Mouse (Mus musculus) left cerebral cortex, postnatal 4 days (tissue): ENCODE data around the gene Slc35f5. TPM values are rescaled to one million over a fixed set of nuclear protein-coding genes. Genes with fewer than 3 reads are reported as not detected.

Source experiments
- DNase-seq: peaks from one replicate; pipeline ENCODE4 v3.0.0-alpha.2; 2022
- intact Hi-C: fragments of 180-260 bp; cut with DNase I; formaldehyde crosslinking; loops from one replicate; pipeline ENCODE4 v1.15.1; 2025
- total RNA-seq, 2 experiments: library from RNA; stranded (reverse); gene quantifications; 2 replicates each; pipeline ENCODE4 v1.2.3; 2021

Slc35f5 gene
- total RNA-seq, 2 experiments from 2014 or later: 32.5 to 39.2 TPM

DNA sequence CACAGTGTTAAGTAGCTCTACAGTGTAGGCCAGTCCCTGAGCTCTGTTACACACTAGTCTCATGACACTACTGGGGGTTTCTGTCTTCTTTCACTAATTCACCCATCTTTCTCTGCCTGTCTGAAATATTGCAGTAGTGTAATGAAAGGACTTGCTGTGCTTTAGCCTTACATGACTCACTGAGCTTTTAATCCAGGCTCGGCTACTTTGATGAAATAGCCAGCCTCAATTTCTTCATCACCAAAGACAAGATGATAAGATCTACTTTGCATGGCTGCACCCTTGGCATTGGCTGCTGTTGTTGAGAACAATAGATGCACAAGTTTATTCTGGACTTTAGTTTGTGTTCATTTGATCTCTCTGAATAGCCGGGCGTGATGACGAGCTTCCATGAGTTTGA lies 7.7 kb downstream of the Slc35f5 start:
- no peak for DNase-seq

DNA sequence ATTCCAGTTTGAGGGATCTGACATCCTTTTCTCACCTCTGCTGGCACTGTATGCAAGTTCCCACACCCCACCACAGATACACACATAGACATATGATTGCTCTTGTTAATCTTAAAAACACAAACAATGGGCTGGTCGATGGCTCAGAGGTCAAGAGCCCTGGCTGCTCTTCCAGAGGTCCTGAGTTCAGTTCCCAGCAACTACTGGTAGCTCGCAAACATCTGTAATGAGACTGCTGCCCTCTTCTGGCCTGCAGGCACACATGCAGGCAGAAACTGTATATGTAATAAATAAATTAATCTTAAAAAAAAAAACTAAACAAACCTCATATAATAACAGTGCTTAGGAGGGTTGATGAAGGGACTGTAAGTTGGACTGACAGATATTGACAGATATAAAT lies 13.8 kb downstream of the Slc35f5 start:
- DNase-seq: no peak
- intact Hi-C loops: no loop called here

More for the DNA sequence above, 7.7 kb downstream of the Slc35f5 start:
- intact Hi-C loops: no loop called here

DNA sequence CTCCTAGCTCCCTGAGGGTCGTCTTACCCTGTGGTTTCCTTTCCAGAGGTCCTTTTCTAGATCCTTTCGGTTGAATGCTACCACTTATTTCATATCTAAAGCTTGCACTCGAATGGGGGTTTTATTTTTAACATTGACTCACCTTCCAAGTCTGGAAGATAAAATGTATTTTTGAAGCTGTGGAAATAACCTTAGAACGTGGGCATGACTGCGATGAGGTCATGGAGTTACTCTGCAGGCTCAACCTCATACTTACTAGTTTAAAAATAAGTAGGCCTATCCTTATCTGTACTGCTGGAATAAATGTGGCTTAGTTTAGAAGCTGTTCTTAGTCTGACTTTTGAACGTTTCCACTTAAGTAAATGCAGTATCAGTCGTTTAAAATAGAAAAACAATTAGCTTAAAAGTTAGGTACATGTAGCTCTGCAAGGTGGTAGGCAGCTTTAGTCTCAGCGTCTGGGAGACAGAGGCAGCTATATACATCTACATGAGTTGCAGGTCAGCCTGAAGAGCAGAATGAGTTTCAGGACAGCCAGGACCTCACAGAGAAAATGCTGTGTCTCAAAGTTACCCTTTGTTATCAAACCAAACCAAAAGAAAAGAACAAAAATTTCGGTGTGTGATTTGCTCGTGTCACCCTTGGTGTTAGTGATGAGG lies 15.2 kb downstream of the Slc35f5 start:
- DNase-seq: no peak
- intact Hi-C loops: loop anchor here (5.0 kb wide), 1 partner anchor 173 kb away; no protein-coding TSS in a partner anchor

DNA sequence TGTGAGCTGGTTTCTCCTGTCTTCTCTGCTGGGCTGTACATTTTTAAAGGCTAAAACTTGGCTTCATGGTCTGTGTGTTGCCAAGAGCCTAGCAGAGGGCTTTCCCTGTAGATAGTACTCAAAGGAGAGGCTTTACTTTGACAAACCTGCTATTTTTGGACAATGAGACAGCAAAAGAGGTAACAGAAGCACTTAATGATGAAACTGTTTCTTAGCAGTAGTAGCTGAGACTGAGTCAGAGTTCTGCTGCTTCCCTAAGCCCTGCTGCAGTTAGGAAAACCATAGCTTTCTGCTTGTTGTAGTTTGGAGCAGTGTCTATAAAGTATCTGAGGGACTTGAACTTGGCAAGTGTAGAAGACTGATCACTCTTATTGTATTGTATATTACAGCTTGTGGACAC lies 16.6 kb downstream of the Slc35f5 start:
- no peak for DNase-seq
- intact Hi-C loops: loop anchor here (5.0 kb wide), 1 partner anchor 175 kb away; no protein-coding TSS in a partner anchor

DNA sequence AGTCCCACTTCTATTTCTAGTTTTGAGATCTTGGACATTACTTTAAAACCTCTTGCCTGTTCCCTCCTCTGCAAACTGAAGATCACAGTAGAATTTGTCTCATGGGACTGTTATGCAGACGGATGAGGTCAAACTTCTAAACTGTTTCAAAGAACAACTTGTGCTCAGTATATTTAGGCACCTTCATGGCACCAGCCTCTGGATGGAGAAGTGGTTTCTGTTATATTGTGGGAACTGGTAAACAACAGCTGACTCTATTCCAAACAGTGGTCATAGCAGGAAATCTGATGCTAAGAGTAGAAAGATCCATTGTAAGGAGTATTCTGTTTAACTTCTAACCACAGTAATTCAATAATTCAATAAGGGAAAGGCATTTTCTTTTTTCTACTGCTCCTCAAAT lies 17.7 kb downstream of the Slc35f5 start:
- intact Hi-C loops: loop anchor here (5.0 kb wide), 1 partner anchor 176 kb away; no protein-coding TSS in a partner anchor
- DNase-seq: no peak

DNA sequence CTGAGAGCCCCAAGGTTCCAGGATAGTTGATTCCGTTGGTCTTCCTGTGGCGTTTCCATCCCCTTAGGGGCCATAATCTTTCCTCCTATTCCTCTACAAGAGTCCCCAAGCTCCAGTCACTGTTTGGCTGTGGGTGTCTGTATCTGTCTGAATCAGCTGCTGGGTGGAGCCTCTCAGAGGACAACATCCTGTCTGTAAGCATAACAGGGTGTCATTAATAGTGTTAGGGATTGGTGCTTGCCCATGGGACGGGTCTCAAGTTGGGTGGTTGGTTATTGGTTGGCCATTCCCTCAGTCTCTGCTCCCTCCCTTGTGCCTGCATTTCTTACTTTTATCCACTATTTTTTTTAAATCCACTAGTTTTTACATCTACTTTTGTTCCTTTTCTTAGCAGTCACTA lies 20.7 kb downstream of the Slc35f5 start:
- intact Hi-C loops: no loop called here
- no peak for DNase-seq

DNA sequence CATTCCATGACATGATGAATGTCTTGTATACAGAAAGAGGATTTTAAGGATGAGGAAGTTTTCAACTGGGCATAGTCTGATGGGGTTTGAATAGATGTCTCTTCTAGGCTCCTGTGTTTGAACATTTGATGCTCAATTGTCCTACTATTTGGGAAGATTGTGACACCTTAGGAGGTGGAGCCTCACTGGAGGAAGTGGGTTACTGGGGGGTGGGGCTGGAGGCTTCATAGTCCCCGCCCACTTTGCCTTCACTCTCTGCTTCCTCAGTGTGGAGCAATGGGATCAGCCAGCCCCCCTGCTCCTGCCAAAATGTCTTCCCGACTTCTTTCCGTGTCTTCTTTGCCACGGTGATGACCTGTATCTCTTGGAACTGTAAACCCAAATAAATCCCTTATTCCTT lies 43.2 kb downstream of the Slc35f5 start:
- intact Hi-C loops: loop anchor here (10.0 kb wide), 1 partner anchor 311 kb away; the partner anchor contains the start of gene Lypd1
- no peak for DNase-seq

DNA sequence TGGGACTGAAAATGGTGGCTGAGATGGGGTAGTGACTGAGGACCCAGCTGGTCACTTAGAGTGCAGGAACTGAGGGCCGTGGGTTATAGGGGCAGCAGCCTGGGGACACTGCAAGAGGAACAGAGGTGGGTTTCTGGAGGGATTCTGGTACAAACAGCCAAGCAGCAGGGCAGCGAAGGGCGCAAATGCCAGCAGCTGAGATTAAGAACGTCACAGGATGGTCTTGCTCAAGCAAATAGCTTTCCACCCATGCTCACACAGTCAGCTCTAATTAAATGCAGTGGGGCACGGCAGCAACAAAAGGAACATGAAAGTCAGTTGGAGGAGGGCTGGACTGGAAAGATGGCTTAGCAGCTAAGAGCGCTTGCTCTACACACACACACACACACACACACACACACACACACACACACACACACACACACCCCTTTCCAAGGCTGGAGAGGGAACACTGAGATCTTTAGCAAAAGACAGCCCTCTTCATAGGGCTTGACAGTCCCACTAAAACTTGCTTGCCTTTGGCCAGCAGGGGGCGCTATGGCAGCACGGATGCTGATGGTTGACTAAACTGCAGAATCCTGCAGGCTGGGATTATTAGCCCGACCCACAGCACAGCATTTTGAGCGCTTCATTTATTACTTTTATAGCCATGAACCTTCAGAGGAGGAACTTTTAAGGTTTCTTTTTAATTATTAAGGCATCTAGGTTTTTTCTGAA lies 46.9 kb downstream of the Slc35f5 start:
- peak; percentile 93 for DNase-seq
- intact Hi-C loops: loop anchor here (5.0 to 10.0 kb wide), 4 partner anchors 308 to 1385 kb away; partner anchors contain the start of gene Lypd1

DNA sequence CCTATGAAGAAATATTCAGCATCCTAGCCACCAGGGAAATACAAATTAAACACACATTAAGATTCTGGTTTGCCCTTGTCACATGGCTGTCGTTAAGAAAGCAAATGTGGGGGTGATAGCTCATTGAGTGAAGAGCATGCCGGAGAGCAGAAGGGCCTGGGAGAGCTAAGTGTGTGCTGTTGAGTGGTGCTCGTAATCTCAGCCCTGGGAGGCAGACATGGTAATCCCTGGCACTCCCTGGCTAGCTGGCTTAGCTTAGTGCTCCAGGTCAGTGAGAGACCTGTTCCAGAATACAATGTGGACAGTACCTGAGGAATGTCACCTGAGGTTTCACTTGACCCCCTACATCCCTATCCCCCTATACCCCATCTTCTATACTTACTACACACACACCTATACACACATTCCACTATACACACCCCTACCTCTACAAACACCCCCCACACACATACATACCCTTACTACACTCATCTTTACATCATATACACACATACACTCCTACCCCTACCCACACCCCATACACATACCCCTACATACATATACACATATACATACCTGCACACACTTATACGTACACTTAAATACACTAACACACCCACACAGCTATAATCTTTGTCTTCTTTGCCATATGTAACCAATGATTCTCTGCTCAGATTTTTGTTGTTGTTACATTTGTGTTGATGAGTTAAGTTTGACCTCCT lies 64.1 kb downstream of the Slc35f5 start:
- intact Hi-C loops: no loop called here
- no peak for DNase-seq

DNA sequence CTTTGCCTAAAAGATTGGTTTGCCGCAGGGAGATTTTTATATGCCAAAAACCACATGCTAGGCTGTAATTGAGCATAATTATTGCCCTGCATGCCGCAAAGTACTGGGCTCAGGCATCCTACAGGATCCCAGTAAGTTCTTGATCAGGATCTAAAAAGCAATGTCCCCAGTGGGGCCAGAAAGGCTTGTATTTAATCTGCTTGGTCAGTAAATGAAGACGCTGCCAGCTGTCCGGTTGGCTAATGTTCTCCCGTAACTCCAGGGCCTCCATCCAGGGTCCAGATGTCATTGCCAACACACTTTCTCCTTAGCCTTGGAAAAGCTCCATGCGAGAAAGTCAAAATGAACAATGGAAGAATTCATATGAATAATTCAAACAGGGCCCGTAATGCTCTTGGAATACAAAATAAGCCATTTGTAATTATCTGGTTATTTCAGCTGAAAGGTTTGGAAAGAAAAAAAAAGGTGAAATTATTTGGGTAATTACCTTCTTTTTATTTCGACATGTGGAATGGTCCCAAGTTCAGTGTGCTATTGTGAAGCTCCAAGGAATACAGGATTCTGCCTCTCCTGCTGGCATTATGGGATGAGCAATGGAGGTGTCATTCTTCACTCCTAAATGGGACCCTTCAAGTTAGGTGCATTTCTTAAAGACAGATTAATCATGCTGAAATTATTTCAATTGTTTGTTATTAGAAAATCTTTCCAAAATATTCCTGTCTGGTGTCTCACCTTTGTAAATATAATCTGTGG lies 79.3 kb downstream of the Slc35f5 start:
- intact Hi-C loops: no loop called here
- peak; percentile 85 for DNase-seq

DNA sequence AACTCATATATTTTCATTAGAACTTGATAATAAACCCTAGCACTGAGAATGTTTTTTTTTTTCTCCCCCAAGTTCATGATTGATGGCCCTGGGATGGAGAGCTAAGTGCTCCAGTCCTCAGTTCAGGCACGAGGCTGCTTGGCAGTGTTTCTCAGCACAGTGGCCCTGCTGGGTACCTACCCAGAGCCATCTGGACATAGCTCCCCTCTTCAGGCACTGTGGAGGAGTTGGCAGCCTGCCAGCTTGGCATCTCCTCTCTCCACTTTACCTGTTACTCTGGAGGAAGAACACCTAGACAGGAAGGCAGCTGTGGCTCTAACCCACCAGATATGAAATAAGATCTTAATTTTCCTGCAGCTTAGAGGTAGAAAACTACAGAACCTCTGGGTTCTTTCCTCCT lies 83.2 kb downstream of the Slc35f5 start:
- intact Hi-C loops: no loop called here
- DNase-seq: peak; percentile 81

Other genes with a start within 250 kb of the Slc35f5 start
- 100 to 1,000 TPM; 298 to 322 TPM for gene Actr3, start 124.9 kb upstream of the Slc35f5 start, total RNA-seq
- gene Gpr39, start 116.4 kb downstream of the Slc35f5 start, total RNA-seq: not detected